Mouse (Mus musculus) MEL (cell line): ENCODE results near the gene Hhex.

Experiments used
- BHLHE40 ChIP-seq: IDR thresholded peaks from 2 replicates; pipeline ENCODE4 v1.6.1; 2012; ENCODE audit warnings: low read depth, mild to moderate bottlenecking, inconsistent platforms, low read length, improper control_type of control experiment, borderline replicate concordance
- CHD1 ChIP-seq: IDR thresholded peaks from 2 replicates; pipeline ENCODE4 v1.6.1; 2012; ENCODE audit warnings: low read depth, mild to moderate bottlenecking, inconsistent platforms, low read length, improper control_type of control experiment
- CTCF ChIP-seq, 3 experiments: IDR thresholded peaks in 2 of 3; conservative IDR thresholded peaks in 1 of 3; 2 replicates each; pipeline ENCODE4 v1.5.1; 2011 to 2012; ENCODE audit warnings: low read length in 3 of 3, low read depth in 2 of 3, mild to moderate bottlenecking in 2 of 3, improper control_type of control experiment in 1 of 3, inconsistent platforms in 1 of 3, mixed read lengths in 1 of 3, moderate library complexity in 1 of 3; ENCODE audit not compliant: control insufficient read depth in 1 of 3, insufficient read depth in 1 of 3, poor library complexity in 1 of 3, severe bottlenecking in 1 of 3
- E2F4 ChIP-seq: IDR thresholded peaks from 2 replicates; pipeline ENCODE4 v1.6.1; 2011; ENCODE audit warnings: low read depth, low read length, improper control_type of control experiment, borderline replicate concordance
- ELF1 ChIP-seq: IDR thresholded peaks from 2 replicates; pipeline ENCODE4 v1.6.1; 2014; ENCODE audit warnings: low read depth, mild to moderate bottlenecking, inconsistent platforms, low read length, improper control_type of control experiment, moderate library complexity
- EP300 ChIP-seq, 2 experiments: IDR thresholded peaks; 2 replicates each; pipeline ENCODE4 v1.6.1; 2011; ENCODE audit warnings: improper control_type of control experiment in 2 of 2, low read length in 2 of 2, low read depth in 1 of 2, mild to moderate bottlenecking in 1 of 2
- ETS1 ChIP-seq: IDR thresholded peaks from 2 replicates; pipeline ENCODE4 v1.6.1; 2012; ENCODE audit warnings: low read depth, mild to moderate bottlenecking, inconsistent platforms, low read length, improper control_type of control experiment, moderate library complexity
- HCFC1 ChIP-seq: IDR thresholded peaks from 2 replicates; pipeline ENCODE4 v1.6.1; 2012; ENCODE audit warnings: low read depth, mild to moderate bottlenecking, inconsistent platforms, low read length, improper control_type of control experiment, moderate library complexity
- MAX ChIP-seq: IDR thresholded peaks from 2 replicates; pipeline ENCODE4 v1.6.1; 2011; ENCODE audit warnings: low read length, improper control_type of control experiment
- MXI1 ChIP-seq: IDR thresholded peaks from 2 replicates; pipeline ENCODE4 v1.6.1; 2011; ENCODE audit warnings: mild to moderate bottlenecking, low read depth, low read length, improper control_type of control experiment
- NELFE ChIP-seq: IDR thresholded peaks from 2 replicates; pipeline ENCODE4 v1.6.1; 2011; ENCODE audit warnings: low read depth, low read length, improper control_type of control experiment
- POLR2A ChIP-seq, 2 experiments: IDR thresholded peaks; 2 replicates each; pipeline ENCODE4 v1.6.1; 2011 to 2012; ENCODE audit warnings: low read length in 2 of 2, mild to moderate bottlenecking in 2 of 2, control low read depth in 1 of 2, improper control_type of control experiment in 1 of 2, low read depth in 1 of 2, moderate library complexity in 1 of 2; ENCODE audit not compliant: control insufficient read depth in 1 of 2, insufficient read depth in 1 of 2, poor library complexity in 1 of 2
- TBP ChIP-seq: IDR thresholded peaks from 2 replicates; pipeline ENCODE4 v1.8.0; 2011; ENCODE audit warnings: low read depth, low read length, improper control_type of control experiment

GRCm38 (mm10) chr19:37466978-37467377, 32.4 kb downstream of the Hhex start:
- TF ChIP-seq HCFC1 = no peak
- 0 out of 2 replicates have a peak, but pooled peaks have one; percentile 14 for TF ChIP-seq TBP
- no peak for TF ChIP-seq BHLHE40
- no peak for TF ChIP-seq POLR2A (IDR thresholded peaks at IDR 0.05; ENCODE audit: control insufficient read depth in 1 of 2, insufficient read depth in 1 of 2, low read depth in 1 of 2, low read length in 2 of 2, poor library complexity in 1 of 2)
- TF ChIP-seq CTCF (IDR thresholded peaks at IDR 0.05 in 2 of 3, conservative IDR thresholded peaks at IDR 0.05 in 1 of 3; ENCODE audit: control insufficient read depth in 1 of 3, insufficient read depth in 1 of 3, low read depth in 2 of 3, low read length in 3 of 3, poor library complexity in 1 of 3, severe bottlenecking in 1 of 3) = no peak
- TF ChIP-seq ETS1 = no peak
- TF ChIP-seq MAX = no peak
- TF ChIP-seq MXI1 = no peak
- TF ChIP-seq NELFE = no peak
- TF ChIP-seq CHD1 = no peak
- TF ChIP-seq EP300 (IDR thresholded peaks at IDR 0.05; ENCODE audit: low read depth in 1 of 2, low read length in 2 of 2) = no peak
- TF ChIP-seq ELF1 = no peak
- no peak for TF ChIP-seq E2F4
